Mouse (Mus musculus): ENCODE measurements at regions not wholly inside any gene's neighbourhood (a gene's known extent, or its start where the extent isn't known, plus 50 kb on each side); places are given as distances from the start of the nearest gene placed in this dataset.
"Not testable (repeated sequence)": the region's sequence is repeated elsewhere in the genome, so short reads cannot be mapped to it uniquely, and the experiment has no call there.

- DNase-seq (peak; percentile 47), ATAC-seq (peak; percentile 42)
- Histone ChIP-seq H3K27ac (ENCODE audit: low read depth, low read length) (no peak overlapping the region), H3K27me3 (ENCODE audit: insufficient read depth, low read length) (no peaks in the 10 kb centered on the region), H3K4me2 (ENCODE audit: low read depth) (no peak overlapping the region), H3K4me3 (ENCODE audit: low read depth, low read length) (no peak overlapping the region), H3K36me3 (ENCODE audit: insufficient read depth) (no peaks in the 10 kb centered on the region), H3K9ac (no peak overlapping the region), H3K9me3 (ENCODE audit: low read length) (no peaks in the 10 kb centered on the region), H3K4me1 (ENCODE audit: insufficient read depth) (no peaks in the 10 kb centered on the region)
- TF ChIP-seq CTCF (IDR thresholded peaks at IDR 0.05; ENCODE audit: low read depth) = no peak
- 87% methylated on average over 2 of the region's 2 CpGs for WGBS
Measured at GRCm38 (mm10) chr9:98194356-98194755, 92.9 kb upstream of the Nmnat3 start.

DNA sequence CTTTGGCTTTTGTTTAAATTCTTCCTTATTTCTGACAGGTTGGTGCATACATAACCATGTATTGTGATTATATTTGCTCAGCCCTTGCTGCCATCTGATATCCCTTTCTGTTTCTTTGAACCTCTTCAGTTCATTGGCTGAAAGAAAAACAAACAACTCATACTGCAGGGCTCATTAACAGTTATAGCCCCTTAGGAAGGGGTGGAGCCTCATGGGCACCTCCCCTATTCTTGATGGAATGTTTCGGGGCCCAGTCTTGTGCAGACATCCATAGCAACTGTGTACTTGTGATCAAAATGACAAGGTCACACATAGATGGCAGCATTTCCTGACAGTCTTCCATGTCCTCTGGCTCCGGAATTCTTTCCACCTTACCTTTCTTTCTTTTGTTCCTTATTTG, 68.4 kb upstream of the Nmnat3 start:
- WGBS = 66% methylated on average over 2 of the region's 2 CpGs
- DNase-seq = no peak
- no peak for ATAC-seq
- Histone ChIP-seq H3K4me2 (ENCODE audit: low read depth) (no peak overlapping the region), H3K4me3 (ENCODE audit: low read depth, low read length) (no peak overlapping the region), H3K36me3 (ENCODE audit: insufficient read depth) (no peaks in the 10 kb centered on the region), H3K4me1 (ENCODE audit: insufficient read depth) (0 out of 2 replicates have a peak, but pooled peaks cover 6% of the 10 kb centered on the region), H3K27ac (ENCODE audit: low read depth, low read length) (no peak overlapping the region), H3K27me3 (ENCODE audit: insufficient read depth, low read length) (no peaks in the 10 kb centered on the region), H3K9me3 (ENCODE audit: low read length) (no peaks in the 10 kb centered on the region), H3K9ac (no peak overlapping the region)
- TF ChIP-seq CTCF (IDR thresholded peaks at IDR 0.05; ENCODE audit: low read depth) = no peak

- WGBS = 18% methylated on average over 8 of the region's 8 CpGs
- ATAC-seq = peak; percentile 45; the same call in 1 of the 2 replicates
- DNase-seq = peak; percentile 41
Measured at GRCm38 (mm10) chr9:98220367-98220766, 66.9 kb upstream of the Nmnat3 start.

GRCm38 (mm10) chr9:98221766-98222165, 65.5 kb upstream of the Nmnat3 start:
- no peak for TF ChIP-seq CTCF (IDR thresholded peaks at IDR 0.05; ENCODE audit: low read depth)
- ATAC-seq (no peak), DNase-seq (no peak)
- Histone ChIP-seq H3K27ac (ENCODE audit: low read depth, low read length) (no peak overlapping the region), H3K4me1 (ENCODE audit: insufficient read depth) (0 out of 2 replicates have a peak, but pooled peaks cover 6% of the 10 kb centered on the region), H3K9me3 (ENCODE audit: low read length) (no peaks in the 10 kb centered on the region), H3K9ac (no peak overlapping the region), H3K27me3 (ENCODE audit: insufficient read depth, low read length) (no peaks in the 10 kb centered on the region), H3K4me2 (ENCODE audit: low read depth) (no peak overlapping the region), H3K36me3 (ENCODE audit: insufficient read depth) (no peaks in the 10 kb centered on the region), H3K4me3 (ENCODE audit: low read depth, low read length) (no peak overlapping the region)
- WGBS = 26% methylated on average over 1 of the region's 1 CpGs

More at GRCm38 (mm10) chr9:98220367-98220766, 66.9 kb upstream of the Nmnat3 start:
- 0 out of 2 replicates have a peak, but pooled peaks cover 6% of the 10 kb centered on the region for H3K4me1 ChIP-seq (ENCODE audit: insufficient read depth)
- H3K36me3 ChIP-seq (ENCODE audit: insufficient read depth) = no peaks in the 10 kb centered on the region
- no peak for TF ChIP-seq CTCF (IDR thresholded peaks at IDR 0.05; ENCODE audit: low read depth)
- no peak overlapping the region for H3K9ac ChIP-seq
- no peak overlapping the region for H3K27ac ChIP-seq (ENCODE audit: low read depth, low read length)
- peak overlapping the region; percentile 19 for H3K4me2 ChIP-seq (ENCODE audit: low read depth)
- H3K9me3 ChIP-seq (ENCODE audit: low read length) = no peaks in the 10 kb centered on the region
- H3K27me3 ChIP-seq (ENCODE audit: insufficient read depth, low read length) = no peaks in the 10 kb centered on the region
- no peak overlapping the region for H3K4me3 ChIP-seq (ENCODE audit: low read depth, low read length)

DNA sequence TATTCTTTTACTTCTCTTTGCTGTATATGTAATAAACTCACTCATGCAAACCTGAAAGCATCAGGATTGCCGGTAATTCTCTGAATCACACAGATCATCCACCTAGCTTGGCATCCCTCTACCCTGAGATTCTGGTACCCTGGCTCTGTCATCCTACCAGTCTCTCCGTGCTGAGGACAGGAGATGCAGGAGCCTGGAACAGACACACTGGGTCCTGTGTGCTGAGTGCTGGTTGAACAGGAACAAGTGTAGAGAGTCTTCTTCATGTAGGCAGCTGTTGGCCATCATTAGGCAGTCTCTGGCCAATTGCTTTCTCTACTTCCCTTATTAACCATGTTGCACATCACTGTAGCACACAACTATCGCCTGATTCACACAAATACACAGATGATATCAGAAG, 59.0 kb upstream of the Nmnat3 start:
- H3K4me1 ChIP-seq (ENCODE audit: insufficient read depth) = no peaks in the 10 kb centered on the region
- H3K9ac ChIP-seq = no peak overlapping the region
- no peaks in the 10 kb centered on the region for H3K27me3 ChIP-seq (ENCODE audit: insufficient read depth, low read length)
- H3K27ac ChIP-seq (ENCODE audit: low read depth, low read length) = no peak overlapping the region
- ATAC-seq (no peak), DNase-seq (no peak)
- WGBS = 86% methylated on average over 3 of the region's 3 CpGs
- no peak overlapping the region for H3K4me3 ChIP-seq (ENCODE audit: low read depth, low read length)
- TF ChIP-seq CTCF (IDR thresholded peaks at IDR 0.05; ENCODE audit: low read depth) = no peak
- no peaks in the 10 kb centered on the region for H3K36me3 ChIP-seq (ENCODE audit: insufficient read depth)
- H3K9me3 ChIP-seq (ENCODE audit: low read length) = no peaks in the 10 kb centered on the region
- no peak overlapping the region for H3K4me2 ChIP-seq (ENCODE audit: low read depth)

GRCm38 (mm10) chr9:98228907-98229306, 58.3 kb upstream of the Nmnat3 start:
- Histone ChIP-seq H3K27me3 (ENCODE audit: insufficient read depth, low read length) (no peaks in the 10 kb centered on the region), H3K36me3 (ENCODE audit: insufficient read depth) (no peaks in the 10 kb centered on the region), H3K9me3 (ENCODE audit: low read length) (no peaks in the 10 kb centered on the region), H3K4me1 (ENCODE audit: insufficient read depth) (no peaks in the 10 kb centered on the region), H3K9ac (no peak overlapping the region), H3K4me3 (ENCODE audit: low read depth, low read length) (no peak overlapping the region), H3K4me2 (ENCODE audit: low read depth) (no peak overlapping the region), H3K27ac (ENCODE audit: low read depth, low read length) (no peak overlapping the region)
- ATAC-seq (no peak), DNase-seq (no peak)
- WGBS = 64% methylated on average over 7 of the region's 7 CpGs
- no peak for TF ChIP-seq CTCF (IDR thresholded peaks at IDR 0.05; ENCODE audit: low read depth)

DNA sequence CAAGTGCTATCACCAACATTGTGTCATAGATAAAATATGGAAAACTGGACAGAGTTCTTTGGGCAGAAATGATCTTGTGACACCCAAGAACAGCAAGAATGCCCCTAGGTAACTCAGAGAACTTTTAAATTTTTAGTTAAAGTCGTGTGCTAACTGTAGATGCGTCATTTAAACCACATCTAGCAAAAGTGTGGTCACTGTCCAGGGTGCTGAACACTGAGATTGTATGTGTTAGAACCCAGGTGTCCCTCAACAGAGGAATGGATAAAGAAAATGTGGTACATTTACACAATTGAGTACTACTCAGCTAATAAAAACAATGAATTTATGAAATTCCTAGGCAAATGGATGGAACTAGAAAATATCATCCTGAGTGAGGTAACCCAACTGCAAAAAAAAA, 52.5 kb upstream of the Nmnat3 start:
- not testable (repeated sequence) for H3K9ac ChIP-seq; H3K27ac ChIP-seq (ENCODE audit: low read depth, low read length); H3K4me2 ChIP-seq (ENCODE audit: low read depth); H3K9me3 ChIP-seq (ENCODE audit: low read length); H3K27me3 ChIP-seq (ENCODE audit: insufficient read depth, low read length); H3K4me3 ChIP-seq (ENCODE audit: low read depth, low read length); DNase-seq; ATAC-seq; H3K36me3 ChIP-seq (ENCODE audit: insufficient read depth); H3K4me1 ChIP-seq (ENCODE audit: insufficient read depth)
- 60% methylated on average over 2 of the region's 2 CpGs for WGBS

All from forebrain, postnatal 0 days (tissue).